Mouse (Mus musculus) E14TG2a.4 (cell line): ENCODE results near the gene Kif21b.

Experiments used
- CTCF ChIP-seq: conservative IDR thresholded peaks from 2 replicates; pipeline ENCODE4 v1.5.1; 2014; ENCODE audit warnings: low read length
- NANOG ChIP-seq: IDR thresholded peaks from 2 replicates; pipeline ENCODE4 v1.6.1; 2014; ENCODE audit warnings: borderline replicate concordance, low read length, mixed read lengths
- POU5F1 ChIP-seq: IDR thresholded peaks from 2 replicates; pipeline ENCODE4 v1.6.1; 2014; ENCODE audit warnings: low read length, borderline replicate concordance

GRCm38 (mm10) chr1:136139990-136140640, 8.9 kb downstream of the Kif21b start:
- no peak for TF ChIP-seq CTCF
- TF ChIP-seq NANOG = no peak
- TF ChIP-seq POU5F1 = no peak
